Mouse (Mus musculus): ENCODE results near the gene Ptcd1.
A peak's percentile ranks its signal among the peaks of the same experiment; 100 is the strongest.
"Not testable (repeated sequence)": the region's sequence is repeated elsewhere in the genome, so short reads cannot be mapped to it uniquely, and the experiment has no call there.

The Ptcd1 gene

DNA sequence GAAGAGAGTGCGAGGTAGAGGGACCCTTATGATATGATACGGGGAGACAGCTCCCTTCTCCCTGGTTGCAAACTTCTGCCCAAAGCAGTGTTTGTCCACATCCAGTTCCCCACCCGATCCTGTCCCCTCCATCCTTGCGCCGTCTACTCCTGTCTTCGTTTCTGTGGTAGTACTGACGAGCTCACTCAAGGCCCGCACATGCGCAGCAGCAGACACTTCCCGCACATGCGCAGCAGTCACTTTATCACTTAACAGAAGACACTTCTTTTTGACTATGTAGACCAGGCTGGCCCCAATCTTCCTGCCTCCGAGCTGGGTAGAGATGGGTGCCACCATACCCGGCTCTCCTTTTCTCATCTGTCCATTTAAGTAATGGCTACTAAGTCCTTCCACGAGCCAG, 5.5 kb downstream of the Ptcd1 start:
- DNase-seq = no peak

DNA sequence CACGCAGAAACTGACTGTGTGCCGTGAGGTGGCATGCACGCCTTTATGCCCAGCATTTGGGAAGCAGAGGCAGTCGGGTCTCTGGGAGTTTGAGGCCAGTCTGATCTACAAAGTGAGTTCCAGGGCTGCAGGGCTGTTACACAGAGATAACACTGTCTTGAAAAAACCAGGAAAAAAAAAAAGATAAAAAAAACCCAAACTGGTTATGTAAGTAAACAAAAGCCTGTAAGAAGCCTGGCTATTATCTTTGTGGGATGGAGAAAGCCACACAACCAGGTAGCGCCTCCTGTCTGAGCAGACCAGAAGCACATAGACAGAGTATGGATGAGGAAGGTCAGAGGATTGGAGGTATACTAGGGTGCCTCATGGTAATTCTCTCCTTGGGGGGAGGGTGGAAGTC, 14.2 kb downstream of the Ptcd1 start:
- no peak for DNase-seq

DNA sequence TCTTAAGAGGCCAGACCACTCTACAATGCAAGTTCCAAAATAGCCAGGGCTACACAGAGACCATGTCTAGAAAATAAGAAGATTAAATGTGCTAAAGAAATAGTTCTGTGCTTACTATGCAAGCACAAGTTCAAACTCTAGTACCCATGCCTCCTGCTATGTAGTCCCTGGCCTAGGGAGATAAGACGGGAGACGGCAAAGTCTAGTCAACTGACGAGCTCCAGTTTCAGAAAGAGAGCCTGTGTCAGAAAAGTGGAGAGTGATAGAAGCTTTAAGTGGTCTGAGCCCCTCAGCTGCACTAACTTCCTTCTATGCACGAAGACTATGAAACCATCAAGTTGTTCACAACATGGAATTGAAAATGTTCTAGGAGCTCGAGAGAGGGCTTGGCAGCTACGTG, 17.6 kb downstream of the Ptcd1 start:
- no peak for DNase-seq

DNA sequence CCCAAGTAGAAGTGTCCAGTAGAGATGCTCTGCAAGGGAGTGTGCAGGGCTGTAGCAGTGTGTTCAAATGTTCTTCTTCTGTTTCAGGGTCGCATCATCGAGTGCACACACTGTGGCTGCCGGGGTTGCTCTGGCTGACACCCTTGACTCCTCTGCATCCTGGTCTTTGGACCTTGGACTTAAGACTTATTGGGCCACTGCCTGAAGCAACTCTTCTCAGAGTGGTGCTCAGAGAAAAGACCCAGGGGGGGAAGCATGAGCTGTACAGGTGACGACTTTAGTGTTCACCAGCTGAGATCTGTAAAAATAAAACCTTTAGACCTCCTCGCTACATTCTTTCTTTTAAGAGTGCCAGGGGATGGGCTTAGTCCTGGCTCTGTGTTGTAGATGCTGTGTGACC, 19.2 kb downstream of the Ptcd1 start:
- DNase-seq = no peak

DNA sequence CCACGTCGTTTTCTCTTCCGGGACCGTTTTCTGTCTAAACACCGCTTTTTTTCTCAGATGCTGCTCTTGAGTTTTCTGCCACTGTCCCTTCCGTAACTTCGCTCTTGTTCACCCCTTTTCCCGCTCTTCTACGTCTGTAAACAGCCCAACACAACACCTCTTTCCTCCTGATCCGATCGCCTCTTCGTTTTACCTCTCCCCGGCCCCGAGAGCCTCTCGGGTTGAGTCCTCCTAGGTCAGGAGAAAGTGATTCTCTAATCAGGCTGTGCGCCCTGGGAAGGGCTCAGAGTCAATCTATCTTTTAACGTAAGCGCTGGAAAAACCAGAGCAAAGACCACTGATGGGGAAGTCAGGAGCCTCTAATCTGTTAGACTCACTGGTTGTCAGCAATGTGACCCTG, 26.3 kb downstream of the Ptcd1 start:
- peak; percentile 19 for DNase-seq

DNA sequence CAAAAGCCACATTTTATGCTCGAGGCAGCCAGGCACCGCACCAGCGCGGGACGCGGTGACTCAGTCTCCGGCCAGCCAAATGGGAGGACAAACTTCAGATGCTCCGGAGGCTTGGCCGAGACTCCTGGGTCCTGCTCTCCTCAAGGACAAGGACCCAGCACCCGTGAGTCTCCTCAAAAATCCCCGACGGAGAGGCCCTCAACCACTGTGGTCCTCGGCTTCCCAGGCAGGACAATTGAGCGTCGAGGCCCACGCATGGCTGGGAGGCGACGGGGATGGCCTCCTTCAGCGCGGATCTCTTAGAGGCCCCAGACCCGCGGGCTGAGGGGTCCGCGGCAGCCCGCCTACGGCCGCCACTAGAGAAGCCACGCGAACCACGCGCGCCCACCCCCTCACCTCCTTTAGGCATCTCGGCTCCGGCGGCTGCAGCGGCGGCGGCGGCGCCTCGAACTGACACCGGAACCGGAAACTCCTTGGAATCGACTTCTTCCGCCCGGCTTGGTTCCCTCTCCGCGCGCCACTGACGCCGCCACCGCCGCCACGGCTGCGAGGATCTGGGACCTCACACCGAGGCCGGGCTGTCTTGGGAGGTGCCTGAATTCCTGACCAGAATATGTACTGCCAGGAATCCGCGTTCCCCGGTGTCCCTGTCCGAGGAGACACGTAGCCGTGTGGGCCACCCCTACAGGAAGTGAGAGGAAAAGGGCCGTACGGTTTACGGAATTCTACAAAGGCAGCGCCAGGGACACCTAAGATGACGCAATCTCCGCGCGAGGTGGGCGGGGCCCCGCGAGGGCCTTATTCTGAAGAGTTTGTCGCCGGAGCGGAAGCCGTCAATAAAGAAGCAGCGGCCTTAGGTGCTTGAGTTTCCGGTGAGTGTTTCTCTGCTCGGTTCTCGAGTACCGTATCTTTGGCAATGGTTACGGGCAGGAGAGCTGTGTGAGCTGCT, 27.1 kb downstream of the Ptcd1 start, which contains the start of the genes Pdap1 and Bud31:
Gene Pdap1 (minus strand): TSS at position 668 of the 949 bp plus-strand sequence.
Gene Bud31 (plus strand): TSS at position 792 of the 949 bp plus-strand sequence.
- DNase-seq = peak; percentile 95

DNA sequence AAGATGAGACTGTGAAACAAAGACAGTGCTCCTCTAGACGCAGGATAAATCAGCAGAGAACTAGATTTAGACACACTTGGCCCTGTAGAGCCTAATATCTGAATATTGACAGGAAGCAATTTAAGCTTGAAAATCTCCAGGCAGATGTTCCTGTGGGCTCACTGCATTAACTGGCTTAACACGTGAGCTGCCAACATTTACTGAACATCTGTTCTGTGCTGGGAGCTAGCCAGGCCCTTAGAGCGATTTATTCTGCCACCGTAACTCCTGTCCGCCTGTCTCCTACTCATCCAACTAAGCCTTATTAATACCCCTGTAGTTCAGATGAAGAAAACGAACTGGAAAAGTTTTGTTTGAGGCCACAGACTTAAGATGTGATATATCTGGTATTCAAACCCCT, 28.1 kb downstream of the Ptcd1 start:
- DNase-seq = no peak

DNA sequence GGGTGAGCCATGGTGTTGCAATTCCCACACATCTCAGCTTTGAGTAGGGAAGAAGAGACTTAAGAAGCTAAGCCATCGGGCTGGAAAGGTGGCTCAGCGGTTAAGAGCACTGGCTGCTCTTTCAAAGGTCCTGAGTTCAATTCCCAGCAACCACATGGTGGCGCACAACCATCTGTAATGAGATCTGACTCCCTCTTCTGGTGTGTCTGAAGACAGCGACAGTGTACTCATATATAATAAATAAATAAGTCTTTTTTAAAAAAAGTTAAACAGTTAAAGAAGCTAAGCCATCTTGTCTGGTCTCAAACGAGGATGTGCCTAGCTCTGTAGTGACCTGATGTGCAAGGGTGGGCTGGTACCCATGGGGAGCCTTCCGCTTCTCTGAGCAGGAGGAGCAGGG, 33.6 kb downstream of the Ptcd1 start:
- not testable (repeated sequence) for DNase-seq

DNA sequence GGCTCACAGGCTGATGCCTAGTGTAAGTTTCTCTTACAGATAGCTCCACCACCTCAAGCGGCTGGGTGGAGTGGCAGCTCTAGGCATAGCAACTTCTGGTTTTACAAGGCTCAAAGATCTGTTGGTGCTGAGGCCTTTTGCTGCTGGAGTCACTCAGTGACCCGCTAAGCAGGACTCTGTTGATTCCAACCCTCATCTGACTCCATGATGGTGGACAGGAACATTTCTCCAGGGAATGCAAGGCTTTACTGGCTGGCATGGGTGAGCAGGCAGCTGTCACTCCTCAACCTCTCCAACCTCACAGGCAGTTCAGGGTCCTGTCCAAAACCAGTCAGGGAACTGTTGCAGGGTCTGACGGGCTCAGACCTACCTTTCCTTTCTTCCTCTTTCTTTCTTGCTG, 35.9 kb downstream of the Ptcd1 start:
- no peak for DNase-seq

DNA sequence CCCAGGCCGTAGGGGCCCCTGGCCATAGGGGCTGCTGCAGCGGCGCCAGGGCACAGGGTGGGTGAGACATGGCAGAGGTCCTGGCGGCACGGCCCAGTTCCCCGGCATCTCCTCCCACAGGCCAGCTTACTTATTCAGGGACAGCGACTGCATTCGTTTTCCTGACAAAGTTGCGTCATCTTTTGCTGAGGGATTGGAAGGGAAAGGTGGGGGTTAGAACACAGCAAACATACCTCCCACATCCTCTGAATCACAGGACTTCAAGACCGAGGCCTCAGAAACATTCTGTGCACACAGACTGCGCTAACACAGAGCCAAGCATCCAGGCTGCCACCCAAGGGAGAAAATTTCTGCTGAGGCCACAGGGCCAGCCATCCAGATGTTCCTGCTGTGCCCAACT, 36.7 kb downstream of the Ptcd1 start:
- no peak for DNase-seq

DNA sequence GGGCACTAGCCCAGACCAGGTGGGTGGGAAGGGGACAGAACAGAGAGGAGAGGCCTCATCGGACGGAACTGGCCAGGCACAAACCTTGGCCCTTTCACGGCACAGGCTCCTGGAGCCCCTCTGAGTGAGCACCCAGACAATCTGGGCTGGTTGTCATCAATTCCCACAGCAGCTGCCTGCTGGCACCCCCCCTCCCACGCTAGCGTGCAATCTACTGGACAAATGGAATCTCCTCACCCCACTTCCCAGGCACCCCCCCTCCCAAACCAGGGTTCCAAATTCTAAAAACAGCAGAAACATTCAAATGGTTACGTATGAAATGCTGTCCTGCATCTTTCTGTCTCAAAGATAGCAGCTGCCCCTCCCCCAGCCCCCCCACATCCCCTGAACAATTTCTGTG, 37.1 kb downstream of the Ptcd1 start:
- DNase-seq = not testable (repeated sequence)

DNA sequence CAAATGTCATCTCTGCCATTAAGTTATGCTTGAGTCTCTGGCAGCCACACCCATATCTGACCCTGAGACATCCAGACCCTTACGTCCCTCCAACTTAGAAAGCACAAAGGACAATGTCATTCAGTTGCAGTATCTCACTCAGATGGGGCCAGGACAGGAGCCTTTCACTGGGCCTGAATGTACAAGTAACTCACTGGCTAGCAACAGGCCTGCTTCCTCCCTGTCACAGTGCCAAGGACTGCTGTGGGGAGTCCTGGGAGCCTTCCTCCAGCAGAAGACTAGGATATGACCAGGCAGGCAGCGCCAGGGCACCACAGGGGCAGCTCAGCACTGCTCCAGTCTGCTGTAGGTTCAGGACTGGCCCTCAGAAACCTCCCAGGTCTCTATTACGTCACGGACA, 37.8 kb downstream of the Ptcd1 start:
- DNase-seq = no peak

DNA sequence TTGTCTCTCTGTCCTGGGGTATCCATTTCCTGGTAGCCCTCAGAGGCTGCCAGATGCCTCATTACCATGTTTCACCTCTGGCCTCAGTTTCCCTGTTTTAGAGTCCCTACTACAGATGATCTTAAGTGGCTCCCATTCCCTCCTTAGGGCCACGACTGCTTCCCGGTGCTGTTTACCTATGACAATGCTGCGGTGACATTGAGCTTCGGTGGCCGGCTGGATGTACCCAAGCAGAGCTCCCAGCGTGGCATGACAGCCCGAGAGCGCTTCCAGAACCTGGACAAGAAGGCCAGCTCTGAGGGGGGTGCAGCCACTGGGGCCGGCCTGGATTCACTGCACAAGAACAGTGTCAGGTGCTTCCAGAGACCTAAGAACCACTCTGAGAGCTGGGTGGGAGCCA, 40.3 kb downstream of the Ptcd1 start:
- no peak for DNase-seq

DNA sequence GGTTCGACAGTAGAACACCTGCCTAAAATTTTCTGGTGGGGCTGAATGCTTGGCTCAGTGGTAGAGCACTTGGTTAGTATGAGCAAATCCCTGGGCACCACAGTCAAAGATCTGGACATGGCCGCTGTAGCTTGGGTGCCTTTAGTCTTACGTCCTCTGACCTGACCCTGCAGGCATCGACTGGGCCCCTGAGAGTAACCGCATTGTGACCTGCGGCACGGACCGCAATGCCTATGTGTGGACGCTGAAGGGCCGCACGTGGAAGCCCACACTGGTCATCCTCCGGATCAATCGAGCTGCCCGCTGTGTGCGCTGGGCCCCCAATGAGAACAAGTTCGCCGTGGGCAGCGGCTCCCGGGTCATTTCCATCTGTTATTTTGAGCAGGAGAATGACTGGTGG, 43.5 kb downstream of the Ptcd1 start:
- DNase-seq = no peak

DNA sequence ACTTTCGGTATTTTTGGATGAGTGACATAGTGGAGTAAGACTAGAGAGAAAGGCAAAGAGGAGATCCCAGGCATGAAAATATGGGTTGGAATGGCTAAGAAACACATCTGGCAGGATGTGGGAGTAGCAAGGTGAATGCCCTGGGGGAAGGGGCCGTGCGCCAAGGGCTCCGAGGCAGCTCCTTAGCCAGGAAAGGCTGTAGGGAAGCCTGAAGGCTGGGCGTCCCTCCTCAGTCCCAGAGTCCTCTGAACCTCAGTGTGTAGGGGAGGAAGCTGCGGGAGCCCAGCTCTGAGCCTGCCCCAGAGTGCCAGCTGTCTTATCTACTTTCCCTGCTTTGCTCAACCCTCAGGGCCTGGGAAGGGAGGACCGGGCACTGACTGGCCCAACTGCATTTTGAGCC, 46.0 kb downstream of the Ptcd1 start:
- DNase-seq = no peak

DNA sequence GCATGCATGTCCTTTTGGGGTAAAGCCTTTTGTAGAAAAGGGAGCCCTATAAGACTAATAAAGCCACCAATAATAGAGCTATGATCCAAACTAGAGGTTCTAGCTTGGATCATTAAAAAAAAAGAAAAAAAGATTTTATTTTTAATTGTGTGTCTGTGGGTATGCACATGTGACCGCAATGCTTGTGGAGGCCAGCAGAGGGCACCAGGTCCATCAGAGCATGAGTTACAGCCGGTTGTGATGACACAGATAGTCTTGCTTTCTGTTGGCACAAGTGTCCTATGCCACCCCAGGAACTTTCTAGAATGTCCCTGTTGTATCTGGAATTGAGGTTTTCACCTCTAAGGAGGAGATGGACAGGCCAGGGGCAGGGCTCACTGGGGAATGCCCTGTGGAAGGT, 47.5 kb downstream of the Ptcd1 start:
- no peak for DNase-seq

DNA sequence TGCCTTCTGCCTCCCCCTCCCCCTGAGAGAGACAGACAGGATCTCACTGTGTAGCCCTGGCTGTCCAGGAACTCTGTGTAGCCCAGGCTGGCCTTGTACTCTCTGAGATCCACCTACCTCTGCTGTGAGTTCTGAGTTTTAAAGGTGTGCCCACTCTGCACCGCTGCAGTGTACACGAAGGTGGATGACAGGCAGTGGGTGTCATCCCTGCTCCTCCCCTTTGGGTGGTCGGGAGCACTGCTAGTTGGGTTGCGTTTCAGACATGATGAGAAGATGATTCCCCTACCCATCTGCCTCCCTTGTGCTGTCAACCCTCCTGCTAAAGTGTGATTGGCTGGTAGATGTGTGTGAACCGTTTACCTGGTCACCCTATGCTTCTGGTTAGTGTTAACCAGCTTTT, 48.4 kb downstream of the Ptcd1 start:
- no peak for DNase-seq

DNA sequence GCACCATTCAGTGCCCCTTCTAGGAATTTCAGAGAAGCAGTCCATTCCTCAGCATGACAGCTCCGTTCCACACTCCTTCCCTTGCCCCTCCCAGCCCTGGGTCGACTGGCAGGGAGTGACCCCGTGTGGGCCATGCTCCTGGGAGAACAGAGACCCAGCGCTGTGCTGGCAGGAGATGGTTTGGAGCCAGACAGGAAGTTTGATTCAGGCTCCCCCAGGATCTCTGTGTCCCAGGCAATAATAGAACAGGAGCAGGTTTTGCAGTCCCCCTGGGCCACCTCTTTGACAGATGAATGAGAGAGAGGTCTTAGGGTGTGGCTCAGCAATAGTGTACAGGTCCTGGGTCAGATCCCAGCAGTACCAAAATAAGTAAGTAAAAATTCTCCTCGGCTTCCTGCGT, 48.9 kb downstream of the Ptcd1 start:
- DNase-seq = no peak

DNA sequence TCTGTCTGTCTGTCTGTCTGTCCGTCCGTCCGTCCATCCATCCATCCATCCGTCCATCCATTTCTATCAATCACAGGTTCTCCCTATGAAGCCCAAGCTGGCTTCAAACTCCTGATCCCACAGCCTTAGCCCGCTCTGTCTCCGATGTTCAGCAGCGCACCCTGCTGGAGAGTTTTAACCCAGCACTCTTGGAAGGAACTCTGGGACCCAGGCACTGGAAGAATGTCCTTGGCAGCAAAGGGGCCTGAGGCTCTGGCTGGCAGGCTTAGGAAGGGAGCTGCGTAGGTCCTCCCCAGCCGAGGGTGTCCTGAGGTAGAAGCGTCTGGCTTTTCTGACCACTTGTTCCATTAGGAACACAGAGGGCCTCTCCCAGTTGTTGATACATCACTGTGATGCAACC, 50.0 kb downstream of the Ptcd1 start:
- DNase-seq = peak; percentile 64

DNA sequence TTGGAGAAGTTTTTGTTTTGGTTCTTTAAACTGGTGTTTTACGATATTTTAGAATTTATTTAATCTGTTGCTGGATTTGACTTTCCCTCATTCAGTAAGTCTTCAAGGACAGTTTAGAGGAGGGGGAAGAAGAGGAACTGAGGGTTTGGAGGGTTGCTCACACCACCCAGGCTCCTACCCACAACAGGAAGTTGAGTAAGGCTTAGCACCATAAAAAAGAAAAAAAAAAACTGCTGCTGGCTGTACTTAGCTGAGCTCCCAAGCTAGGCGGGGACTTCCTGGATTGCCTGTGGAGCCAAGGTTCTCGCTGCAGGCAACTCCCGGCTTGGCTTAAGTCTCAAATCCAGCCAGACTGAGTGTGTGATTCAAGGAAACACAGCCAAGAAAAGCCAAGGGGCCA, 50.6 kb downstream of the Ptcd1 start:
- peak; percentile 64 for DNase-seq

DNA sequence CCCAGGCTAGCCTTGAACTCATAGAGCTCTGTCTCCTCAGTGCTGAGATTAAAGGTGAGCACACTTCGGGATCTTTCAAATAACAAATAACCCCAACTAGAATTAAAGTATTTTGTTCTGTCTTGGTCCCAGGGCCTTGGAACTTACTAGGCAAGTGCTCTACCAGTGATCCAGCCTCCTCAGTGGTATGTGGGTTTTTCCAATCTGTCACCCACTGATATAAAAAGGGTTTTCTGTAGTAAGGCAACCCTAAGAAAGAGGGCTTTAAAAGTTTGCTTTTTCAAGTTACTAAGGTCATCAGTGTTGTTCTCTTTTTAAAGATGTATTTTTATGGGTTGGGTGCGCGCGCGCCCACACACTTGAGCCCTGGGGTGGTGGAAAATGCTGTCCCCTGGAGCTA, 51.2 kb downstream of the Ptcd1 start:
- no peak for DNase-seq

DNA sequence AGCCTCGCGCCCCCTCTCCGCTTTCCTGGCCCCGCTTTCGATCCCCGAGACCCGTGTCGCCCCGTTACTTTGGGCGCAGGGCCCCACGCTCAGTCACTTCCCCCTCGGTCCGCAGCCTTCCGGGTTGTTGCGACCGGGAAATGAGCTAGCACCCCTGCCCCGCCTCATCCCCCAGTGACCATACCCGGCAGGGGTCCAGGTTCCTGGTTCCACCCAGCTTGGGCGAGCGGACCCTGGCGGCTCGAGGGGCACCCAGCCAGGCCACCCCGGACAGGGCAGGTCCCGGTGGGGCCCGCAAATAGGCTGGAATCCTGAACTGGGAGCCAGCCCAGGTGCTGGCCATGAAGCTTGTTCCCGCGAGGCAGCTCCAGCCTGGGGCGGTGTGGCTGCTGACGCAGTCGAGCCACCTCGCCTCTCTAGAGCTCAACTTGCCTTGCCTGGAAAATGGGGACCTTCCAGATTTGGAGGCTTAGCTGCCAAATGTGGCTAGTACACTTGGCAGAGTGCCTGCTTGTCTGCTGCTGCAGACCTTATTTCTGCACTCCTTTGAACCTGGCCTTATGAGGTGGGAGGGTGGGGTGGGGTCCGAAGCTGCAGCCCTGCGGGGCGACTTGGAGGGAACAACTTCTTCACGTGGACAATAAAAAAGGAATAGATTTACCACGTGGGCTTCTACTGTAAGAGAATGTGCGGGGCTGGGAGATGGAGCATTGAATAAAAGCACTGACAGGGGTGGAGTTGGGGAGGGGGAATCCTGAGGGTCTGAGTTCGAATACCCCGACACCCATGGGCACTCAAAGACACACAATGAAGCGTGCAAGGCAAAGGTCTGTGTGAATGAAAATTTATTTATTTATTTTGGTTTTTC, 52.1 kb downstream of the Ptcd1 start:
- DNase-seq = peak; percentile 75

DNA sequence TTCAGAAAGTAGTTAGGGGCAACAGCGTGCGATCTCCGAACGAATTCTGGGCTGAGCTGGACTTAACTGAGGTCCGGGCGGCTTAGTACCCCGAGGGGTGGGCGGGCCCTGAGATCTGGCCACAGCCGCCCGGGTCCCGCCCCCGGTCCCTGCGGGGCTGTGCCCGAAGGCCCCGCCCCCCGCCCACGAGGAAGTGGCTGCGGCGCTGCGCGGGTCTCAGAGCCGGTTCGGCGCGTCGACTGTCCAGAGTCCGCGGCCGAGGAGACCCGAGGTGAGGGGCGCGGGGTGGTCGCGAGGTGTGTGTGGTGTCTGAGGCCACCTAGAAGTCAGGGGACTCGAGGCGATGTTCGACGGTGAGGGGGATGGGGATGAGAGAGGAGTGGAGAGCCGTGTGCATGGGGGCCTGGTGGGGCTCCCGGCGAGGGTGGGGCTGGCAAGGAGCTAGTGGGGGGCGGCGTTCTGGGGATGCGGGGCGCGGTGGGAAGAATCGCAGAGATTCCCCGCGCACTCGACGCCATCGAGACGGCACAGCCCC, 52.8 kb downstream of the Ptcd1 start, which contains the start of gene Arpc1b:
Gene Arpc1b (plus strand): TSS at position 145 of the 535 bp plus-strand sequence.
- DNase-seq = peak; percentile 73
